Mouse (Mus musculus): ENCODE results near the gene Ppib. TPM values are rescaled to one million over a fixed set of nuclear protein-coding genes. Genes with fewer than 3 reads are reported as not detected.

The Ppib gene
- 622 and 701 TPM in 2 replicates for polyA plus RNA-seq (2014; fragmentation: Nextera tagmentation; extraction: Ambion mirVana)

DNA sequence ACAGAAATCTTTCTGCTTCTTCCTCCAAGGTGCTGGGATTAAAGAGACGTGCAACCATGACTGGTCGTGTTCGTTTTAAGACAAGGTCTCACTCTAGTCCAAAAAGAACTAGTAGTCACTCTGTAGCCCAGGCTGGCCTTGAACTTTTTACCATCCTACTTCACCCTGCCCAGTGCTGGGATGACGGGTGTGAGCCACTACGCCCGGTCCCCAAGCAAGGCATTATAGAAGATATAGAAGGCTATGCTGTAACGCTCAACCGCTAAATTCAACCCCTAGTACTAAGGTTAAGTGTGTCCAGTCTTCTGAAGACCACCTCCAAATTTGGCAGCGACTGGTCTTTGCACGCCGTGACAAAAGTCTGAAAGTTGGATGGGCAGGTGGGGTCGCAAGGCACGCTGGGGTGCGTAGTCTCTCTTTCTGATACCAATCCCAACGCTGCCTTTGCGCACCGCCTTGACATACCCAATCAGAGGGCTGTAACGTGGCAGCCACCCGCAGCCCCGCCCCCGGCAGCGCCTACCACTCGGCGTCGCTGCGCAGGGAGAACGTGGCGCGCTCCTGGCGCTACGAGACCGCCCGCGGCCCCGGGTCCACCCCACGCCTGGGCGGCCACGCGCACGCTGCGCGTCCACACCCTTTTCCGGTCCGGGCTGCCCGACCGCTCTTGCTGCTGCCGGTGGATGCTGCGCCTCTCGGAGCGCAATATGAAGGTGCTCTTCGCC is at the start of gene Ppib:
TSS of gene Ppib (plus strand) at position 640 of the 725 bp plus-strand sequence.
- H3K4me3 ChIP-seq (ENCODE audit: low read length), result peak within 1 kb of the TSS; percentile 69
- peaks cover 15% of the 10 kb centered on the region for H3K4me1 ChIP-seq (ENCODE audit: control insufficient read depth, insufficient read depth, low read length)
- 1% methylated on average over 51 of the region's 51 CpGs for WGBS
- no peaks in the 10 kb centered on the region for H3K27me3 ChIP-seq (ENCODE audit: control insufficient read depth, insufficient read depth, low read length)
- peak; percentile 97 for ATAC-seq (ENCODE audit: low FRiP score, low TSS enrichment)
- no peak within 1 kb of the TSS for H3K27ac ChIP-seq (ENCODE audit: low read depth, low read length)
- no peaks in the 10 kb centered on the region for H3K9me3 ChIP-seq (ENCODE audit: control insufficient read depth, low read length)
- H3K4me2 ChIP-seq (replicated peaks; ENCODE audit: low read depth, low read length), result peak within 1 kb of the TSS; percentile 78
- peak within 1 kb of the TSS; percentile 80 for H3K9ac ChIP-seq (ENCODE audit: low read depth, low read length)
- H3K36me3 ChIP-seq (ENCODE audit: control insufficient read depth, insufficient read depth, low read length), result peaks cover 26% of the 10 kb centered on the region

DNA sequence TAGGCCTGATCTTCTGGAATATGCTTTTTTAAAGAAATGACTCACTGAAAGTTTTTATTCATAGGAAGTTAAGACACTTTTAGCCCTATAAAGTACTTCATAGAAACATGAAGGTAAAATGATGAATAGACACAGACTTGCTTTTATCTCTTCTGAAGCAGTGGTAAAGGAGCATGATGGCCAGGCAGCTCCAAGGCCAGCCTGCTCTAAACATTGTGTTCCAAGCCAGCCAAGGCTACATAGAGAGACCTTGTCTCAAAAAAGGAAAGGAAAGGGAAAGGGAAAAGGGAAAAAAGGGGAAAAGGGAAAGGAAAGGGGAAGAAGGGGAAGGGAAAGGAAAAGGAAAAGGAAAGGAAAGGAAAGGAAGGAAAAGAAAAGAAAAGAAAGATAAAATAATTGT is 39.4 kb upstream of the Ppib start:
- no peak overlapping the region for H3K4me2 ChIP-seq (replicated peaks; ENCODE audit: low read depth, low read length)
- no peaks in the 10 kb centered on the region for H3K4me1 ChIP-seq (ENCODE audit: control insufficient read depth, insufficient read depth, low read length)
- no peaks in the 10 kb centered on the region for H3K27me3 ChIP-seq (ENCODE audit: control insufficient read depth, insufficient read depth, low read length)
- H3K27ac ChIP-seq (ENCODE audit: low read depth, low read length), result no peak overlapping the region
- H3K9ac ChIP-seq (ENCODE audit: low read depth, low read length), result no peak overlapping the region
- peaks cover 14% of the 10 kb centered on the region; the same call in 1 of the 2 replicates for H3K36me3 ChIP-seq (ENCODE audit: control insufficient read depth, insufficient read depth, low read length)
- no peak overlapping the region for H3K4me3 ChIP-seq (ENCODE audit: low read length)
- ATAC-seq (ENCODE audit: low FRiP score, low TSS enrichment), result no peak
- no peaks in the 10 kb centered on the region for H3K9me3 ChIP-seq (ENCODE audit: control insufficient read depth, low read length)

DNA sequence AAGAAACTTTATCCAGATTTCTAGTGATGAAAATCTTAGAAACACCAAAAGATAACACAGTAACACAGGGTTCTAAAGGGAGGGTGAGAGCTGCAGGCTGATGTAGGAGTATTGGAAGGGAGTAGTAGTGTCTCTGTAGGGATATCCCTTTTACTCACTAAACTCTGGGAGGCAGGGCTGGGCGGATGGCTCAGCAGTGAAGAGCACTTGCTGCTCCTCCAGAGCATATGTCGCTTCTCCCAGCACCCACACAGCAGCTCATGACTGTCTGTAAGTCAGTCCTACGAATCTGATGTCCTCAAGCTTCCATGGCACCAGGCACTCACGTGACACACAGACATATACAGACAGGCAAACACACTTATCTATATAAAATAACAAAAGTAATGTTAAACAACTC is 21.9 kb upstream of the Ppib start:
- Histone ChIP-seq H3K4me3 (ENCODE audit: low read length) (no peak overlapping the region), H3K4me2 (replicated peaks; ENCODE audit: low read depth, low read length) (no peak overlapping the region), H3K4me1 (ENCODE audit: control insufficient read depth, insufficient read depth, low read length) (no peaks in the 10 kb centered on the region), H3K9ac (ENCODE audit: low read depth, low read length) (no peak overlapping the region), H3K9me3 (ENCODE audit: control insufficient read depth, low read length) (no peaks in the 10 kb centered on the region), H3K27ac (ENCODE audit: low read depth, low read length) (no peak overlapping the region), H3K27me3 (ENCODE audit: control insufficient read depth, insufficient read depth, low read length) (no peaks in the 10 kb centered on the region), H3K36me3 (ENCODE audit: control insufficient read depth, insufficient read depth, low read length) (peaks cover 25% of the 10 kb centered on the region)
- 83% methylated on average over 4 of the region's 4 CpGs for WGBS
- no peak for ATAC-seq (ENCODE audit: low FRiP score, low TSS enrichment)

DNA sequence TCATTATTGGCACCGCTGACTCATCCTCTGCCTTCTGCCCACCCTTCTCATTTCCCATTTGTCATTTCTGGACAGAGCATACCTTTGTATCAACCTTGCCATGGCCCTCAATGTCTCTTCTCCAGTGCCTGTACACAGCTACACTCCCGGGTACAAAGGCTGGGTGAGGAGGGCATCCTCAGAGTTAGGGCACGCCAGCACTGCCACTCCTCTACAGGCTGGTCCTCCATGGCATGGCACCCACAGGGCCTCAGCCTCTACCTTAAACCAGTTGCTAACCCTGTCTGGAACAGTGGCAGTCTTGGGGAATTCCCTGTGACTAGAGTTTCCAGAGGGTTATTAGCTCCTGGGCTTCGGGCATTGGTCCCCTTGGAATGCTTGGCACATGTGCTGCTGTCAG is 21.4 kb upstream of the Ppib start:
- no peak overlapping the region for H3K4me3 ChIP-seq (ENCODE audit: low read length)
- no peak overlapping the region for H3K4me2 ChIP-seq (replicated peaks; ENCODE audit: low read depth, low read length)
- H3K9me3 ChIP-seq (ENCODE audit: control insufficient read depth, low read length), result no peaks in the 10 kb centered on the region
- ATAC-seq (ENCODE audit: low FRiP score, low TSS enrichment), result no peak
- H3K27me3 ChIP-seq (ENCODE audit: control insufficient read depth, insufficient read depth, low read length), result no peaks in the 10 kb centered on the region
- H3K4me1 ChIP-seq (ENCODE audit: control insufficient read depth, insufficient read depth, low read length), result no peaks in the 10 kb centered on the region
- peaks cover 25% of the 10 kb centered on the region for H3K36me3 ChIP-seq (ENCODE audit: control insufficient read depth, insufficient read depth, low read length)
- 90% methylated on average over 4 of the region's 4 CpGs for WGBS
- H3K9ac ChIP-seq (ENCODE audit: low read depth, low read length), result no peak overlapping the region
- no peak overlapping the region for H3K27ac ChIP-seq (ENCODE audit: low read depth, low read length)

DNA sequence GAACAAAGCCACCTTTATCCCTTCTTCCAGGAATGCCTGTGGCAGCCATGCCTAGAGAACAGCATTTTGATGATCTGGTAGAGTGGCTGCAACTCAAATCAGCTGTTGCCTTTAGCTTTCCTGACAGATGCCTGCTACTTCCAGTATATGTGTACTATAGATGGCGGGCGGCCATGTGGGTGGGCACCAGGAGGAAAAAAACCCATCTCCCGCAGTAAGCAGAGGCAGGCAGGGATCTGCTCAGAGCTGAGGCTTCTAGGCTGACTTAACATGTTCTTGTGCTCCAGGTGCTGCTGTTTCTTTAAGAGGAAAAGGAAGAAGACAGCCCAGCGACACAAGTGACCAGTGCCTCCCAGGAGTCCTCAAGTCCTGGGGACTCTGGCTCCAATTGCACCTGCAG is 20.7 kb upstream of the Ppib start:
- WGBS, result 76% methylated on average over 4 of the region's 4 CpGs
- H3K9me3 ChIP-seq (ENCODE audit: control insufficient read depth, low read length), result no peaks in the 10 kb centered on the region
- no peak overlapping the region for H3K4me2 ChIP-seq (replicated peaks; ENCODE audit: low read depth, low read length)
- H3K4me3 ChIP-seq (ENCODE audit: low read length), result no peak overlapping the region
- H3K36me3 ChIP-seq (ENCODE audit: control insufficient read depth, insufficient read depth, low read length), result peaks cover 21% of the 10 kb centered on the region
- H3K27ac ChIP-seq (ENCODE audit: low read depth, low read length), result no peak overlapping the region
- no peaks in the 10 kb centered on the region for H3K27me3 ChIP-seq (ENCODE audit: control insufficient read depth, insufficient read depth, low read length)
- no peak for ATAC-seq (ENCODE audit: low FRiP score, low TSS enrichment)
- H3K9ac ChIP-seq (ENCODE audit: low read depth, low read length), result no peak overlapping the region
- no peaks in the 10 kb centered on the region for H3K4me1 ChIP-seq (ENCODE audit: control insufficient read depth, insufficient read depth, low read length)

DNA sequence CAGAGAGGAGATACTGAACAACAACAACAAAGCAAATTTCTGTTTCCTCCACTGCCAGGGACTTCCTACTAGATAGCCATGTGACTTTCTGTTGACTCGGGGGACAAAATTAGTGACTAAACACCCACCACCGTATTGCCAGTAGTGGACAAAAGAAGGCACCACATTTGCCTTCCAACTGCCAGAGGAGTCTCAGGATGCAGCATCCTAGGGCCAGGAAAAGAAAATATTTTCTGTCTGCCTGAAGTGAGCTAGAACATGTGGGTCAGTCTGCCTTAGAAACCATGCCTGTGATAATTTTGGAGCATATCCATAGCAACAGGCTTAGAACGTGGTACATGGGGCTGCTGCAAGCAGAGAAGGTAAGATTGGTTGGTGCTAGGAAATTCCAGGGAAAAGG is 19.2 kb upstream of the Ppib start:
- Histone ChIP-seq H3K36me3 (ENCODE audit: control insufficient read depth, insufficient read depth, low read length) (peaks cover 16% of the 10 kb centered on the region), H3K4me2 (replicated peaks; ENCODE audit: low read depth, low read length) (no peak overlapping the region), H3K4me1 (ENCODE audit: control insufficient read depth, insufficient read depth, low read length) (no peaks in the 10 kb centered on the region), H3K9me3 (ENCODE audit: control insufficient read depth, low read length) (no peaks in the 10 kb centered on the region), H3K9ac (ENCODE audit: low read depth, low read length) (no peak overlapping the region), H3K4me3 (ENCODE audit: low read length) (no peak overlapping the region), H3K27me3 (ENCODE audit: control insufficient read depth, insufficient read depth, low read length) (no peaks in the 10 kb centered on the region), H3K27ac (ENCODE audit: low read depth, low read length) (no peak overlapping the region)
- 84% methylated on average over 3 of the region's 3 CpGs for WGBS
- no peak for ATAC-seq (ENCODE audit: low FRiP score, low TSS enrichment)

DNA sequence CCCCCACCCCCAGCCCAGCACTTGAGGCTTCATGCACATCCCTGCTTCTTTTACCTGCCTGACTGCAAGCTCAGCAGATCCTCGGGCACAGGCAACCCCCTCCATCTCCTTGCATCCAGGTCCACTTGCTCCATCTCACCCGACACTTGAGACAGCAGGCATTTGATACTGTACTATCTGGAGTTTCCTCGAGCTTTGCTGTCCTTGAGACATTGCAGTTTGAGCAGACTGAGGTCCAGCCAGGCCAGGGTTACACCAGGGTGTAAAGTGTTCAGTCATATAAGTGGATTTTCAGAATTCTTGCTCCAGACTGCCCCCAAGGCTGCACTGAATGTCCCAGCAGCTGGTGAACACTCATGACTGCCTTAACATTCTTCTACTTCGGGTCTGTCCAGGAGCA is 17.7 kb upstream of the Ppib start:
- ATAC-seq (ENCODE audit: low FRiP score, low TSS enrichment), result no peak
- Histone ChIP-seq H3K4me1 (ENCODE audit: control insufficient read depth, insufficient read depth, low read length) (no peaks in the 10 kb centered on the region), H3K27ac (ENCODE audit: low read depth, low read length) (no peak overlapping the region), H3K4me2 (replicated peaks; ENCODE audit: low read depth, low read length) (no peak overlapping the region), H3K27me3 (ENCODE audit: control insufficient read depth, insufficient read depth, low read length) (no peaks in the 10 kb centered on the region), H3K36me3 (ENCODE audit: control insufficient read depth, insufficient read depth, low read length) (peaks cover 16% of the 10 kb centered on the region), H3K9ac (ENCODE audit: low read depth, low read length) (no peak overlapping the region), H3K4me3 (ENCODE audit: low read length) (no peak overlapping the region), H3K9me3 (ENCODE audit: control insufficient read depth, low read length) (no peaks in the 10 kb centered on the region)
- WGBS, result 68% methylated on average over 4 of the region's 4 CpGs

DNA sequence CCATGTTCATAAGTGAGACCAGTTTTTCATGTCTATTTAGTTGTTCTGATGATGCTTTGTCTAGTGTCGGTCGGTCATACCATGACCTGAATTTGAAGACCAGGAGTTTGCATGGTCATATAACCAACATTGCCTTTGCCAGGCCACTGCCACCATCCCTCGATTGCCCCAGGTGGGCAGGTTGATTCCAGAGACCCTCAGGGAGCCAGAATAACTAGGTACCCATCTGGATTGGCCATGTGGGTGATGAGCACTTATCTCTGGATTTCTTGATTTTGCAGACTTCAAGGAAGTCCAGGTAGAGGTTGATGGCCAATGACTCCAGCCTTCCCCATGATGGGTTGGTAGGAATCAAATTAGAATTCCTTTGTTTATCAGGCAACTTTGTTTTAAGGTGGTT is 16.8 kb upstream of the Ppib start:
- Histone ChIP-seq H3K36me3 (ENCODE audit: control insufficient read depth, insufficient read depth, low read length) (peaks cover 16% of the 10 kb centered on the region), H3K4me1 (ENCODE audit: control insufficient read depth, insufficient read depth, low read length) (no peaks in the 10 kb centered on the region), H3K4me3 (ENCODE audit: low read length) (no peak overlapping the region), H3K9me3 (ENCODE audit: control insufficient read depth, low read length) (no peaks in the 10 kb centered on the region), H3K27me3 (ENCODE audit: control insufficient read depth, insufficient read depth, low read length) (no peaks in the 10 kb centered on the region), H3K9ac (ENCODE audit: low read depth, low read length) (no peak overlapping the region), H3K4me2 (replicated peaks; ENCODE audit: low read depth, low read length) (no peak overlapping the region), H3K27ac (ENCODE audit: low read depth, low read length) (no peak overlapping the region)
- ATAC-seq (ENCODE audit: low FRiP score, low TSS enrichment), result no peak
- WGBS, result 96% methylated on average over 3 of the region's 3 CpGs

DNA sequence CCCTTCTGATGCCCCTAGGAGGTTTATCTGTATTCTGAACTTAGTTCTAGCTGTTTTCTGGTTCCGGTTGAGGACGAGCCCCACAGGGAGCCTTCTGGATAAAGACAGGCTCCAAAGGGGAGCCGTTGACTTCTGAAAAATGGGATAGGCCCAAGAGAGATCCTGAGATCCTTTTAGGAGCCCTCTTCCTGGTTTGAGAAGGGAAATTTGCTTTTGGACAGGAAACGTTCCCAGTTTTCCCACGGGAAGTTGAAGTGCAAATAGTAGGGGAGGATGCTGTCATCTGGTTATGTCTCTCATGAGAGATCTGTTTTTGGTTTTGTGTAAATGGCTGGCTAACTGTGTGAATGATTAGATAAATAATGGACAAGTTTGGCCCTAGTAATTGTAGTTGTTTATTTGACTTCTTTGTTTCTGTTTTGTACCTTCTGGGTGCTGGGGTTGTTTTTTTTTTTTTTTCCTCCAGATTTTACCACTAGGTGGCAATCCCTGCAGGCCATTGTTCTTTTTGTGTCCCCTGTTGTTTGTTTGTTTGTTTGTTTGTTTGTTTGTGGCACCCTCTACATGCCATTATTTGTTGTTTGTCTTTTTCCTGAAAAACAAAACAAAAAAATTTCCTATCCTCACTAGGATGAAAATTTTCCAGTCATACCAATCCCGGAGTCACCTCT is 10.0 kb upstream of the Ppib start:
- peaks cover 8% of the 10 kb centered on the region for H3K4me1 ChIP-seq (ENCODE audit: control insufficient read depth, insufficient read depth, low read length)
- H3K9me3 ChIP-seq (ENCODE audit: control insufficient read depth, low read length), result no peaks in the 10 kb centered on the region
- no peak for ATAC-seq (ENCODE audit: low FRiP score, low TSS enrichment)
- H3K4me2 ChIP-seq (replicated peaks; ENCODE audit: low read depth, low read length), result no peak overlapping the region
- H3K27me3 ChIP-seq (ENCODE audit: control insufficient read depth, insufficient read depth, low read length), result no peaks in the 10 kb centered on the region
- no peak overlapping the region for H3K9ac ChIP-seq (ENCODE audit: low read depth, low read length)
- H3K27ac ChIP-seq (ENCODE audit: low read depth, low read length), result peak overlapping the region; percentile 47; the same call in 1 of the 2 replicates
- H3K4me3 ChIP-seq (ENCODE audit: low read length), result no peak overlapping the region
- 59% methylated on average over 6 of the region's 6 CpGs for WGBS
- H3K36me3 ChIP-seq (ENCODE audit: control insufficient read depth, insufficient read depth, low read length), result no peaks in the 10 kb centered on the region
